Mouse (Mus musculus) gastrocnemius, adult 8-10 months (tissue): ENCODE measurements around the gene Ddx19a. TPM values are rescaled to one million over a fixed set of nuclear protein-coding genes. Genes with fewer than 3 reads are reported as not detected.
"Not testable (repeated sequence)": the region's sequence is repeated elsewhere in the genome, so short reads cannot be mapped to it uniquely, and the experiment has no call there.

ENCODE experiments used
- DNase-seq, 2 experiments: peaks; one replicate each; pipeline ENCODE4 v3.0.0; 2022; ENCODE audit warnings: low spot score in 2 of 2
- total RNA-seq, 4 experiments: library from RNA; stranded (reverse); gene quantifications; 2 replicates each; pipeline ENCODE4 v1.2.4; 2022

Gene Ddx19a
- total RNA-seq = 10 to 100 TPM; 28.7 to 31.0 (median 29.5) TPM

GRCm38 (mm10) chr8:110997547-110998531 lies at the start of gene Ddx19a:
Ddx19a (minus strand) TSS chr8:110997800.
- peak; percentile 71 to 75 for DNase-seq

GRCm38 (mm10) chr8:111044003-111044734 lies 46.6 kb upstream of the Ddx19a start:
- DNase-seq = no peak

- no peak for DNase-seq
Observed at GRCm38 (mm10) chr8:111042546-111042945, 44.9 kb upstream of the Ddx19a start.

GRCm38 (mm10) chr8:111036591-111036990 lies 39.0 kb upstream of the Ddx19a start:
- DNase-seq = no peak

- peak; percentile 11 to 17 for DNase-seq
Observed at GRCm38 (mm10) chr8:111034276-111034675, 36.7 kb upstream of the Ddx19a start.

- peak; percentile 98 for DNase-seq
Observed at GRCm38 (mm10) chr8:111033482-111034215, 36.0 kb upstream of the Ddx19a start.

- DNase-seq = no peak
Observed at GRCm38 (mm10) chr8:111032916-111033315, 35.3 kb upstream of the Ddx19a start, which contains the start of gene Aars. Aars (plus strand) TSS chr8:111033144.

- no peak for DNase-seq
Observed at GRCm38 (mm10) chr8:111031572-111031971, 34.0 kb upstream of the Ddx19a start, which contains the start of gene Ddx19b. Ddx19b (minus strand) TSS chr8:111031751.

- no peak for DNase-seq
Observed at GRCm38 (mm10) chr8:111030045-111030444, 32.4 kb upstream of the Ddx19a start.

- no peak for DNase-seq
Observed at GRCm38 (mm10) chr8:111029589-111029988, 32.0 kb upstream of the Ddx19a start.

- peak; percentile 73 to 77 for DNase-seq
Observed at GRCm38 (mm10) chr8:111027391-111027937, 29.9 kb upstream of the Ddx19a start.

- not testable (repeated sequence) for DNase-seq
Observed at GRCm38 (mm10) chr8:111026609-111027008, 29.0 kb upstream of the Ddx19a start.

- DNase-seq = not testable (repeated sequence)
Observed at GRCm38 (mm10) chr8:111010230-111010991, 12.8 kb upstream of the Ddx19a start.

GRCm38 (mm10) chr8:110996641-110997430 lies 764 bp downstream of the Ddx19a start:
- no peak for DNase-seq

GRCm38 (mm10) chr8:110990017-110990416 lies 7.6 kb downstream of the Ddx19a start:
- peak; percentile 25 to 50 for DNase-seq

GRCm38 (mm10) chr8:110987805-110988744 lies 9.5 kb downstream of the Ddx19a start:
- DNase-seq = no peak

- no peak for DNase-seq
Observed at GRCm38 (mm10) chr8:110981304-110981703, 16.3 kb downstream of the Ddx19a start.

GRCm38 (mm10) chr8:110977987-110978386 lies 19.6 kb downstream of the Ddx19a start:
- DNase-seq = not testable (repeated sequence)
